ENCODE assay signal across 9 mouse cellular contexts in genomic region chr6:14898096-14898855, GRCm38 (mm10). TPM values are rescaled to one million over a fixed set of nuclear protein-coding genes. Genes with fewer than 3 reads are reported as not detected.
DNase-seq lines count a peak whose midpoint lies in the region; ATAC-seq and TF ChIP-seq lines count a peak whose summit lies in the region.
"Had no signal": no experiment of that assay in that cellular context is flagged by ENCODE, and none has a peak within 500 bp of the region (broad histone marks: within the 10 kb centered on the region; RNA-seq: fewer than 3 reads in every experiment).

No protein-coding gene starts in this region.

- peak overlapping the region; percentile 94 for H3K4me2 ChIP-seq in embryonic facial prominence, embryonic 13.5 days
- peak overlapping the region; percentile 83 for H3K4me2 ChIP-seq in lung, postnatal 0 days (replicated peaks; ENCODE audit: low read depth, low read length)

- no peak for ATAC-seq in embryonic facial prominence, embryonic 13.5 days (ENCODE audit: insufficient number of reproducible peaks, insufficient read depth, low FRiP score, low TSS enrichment, low read depth)
- ATAC-seq in lung, postnatal 0 days = no peak

- H3K27ac ChIP-seq in embryonic facial prominence, embryonic 13.5 days = no peak overlapping the region
- H3K27ac ChIP-seq in hindbrain, embryonic 10.5 days = peak overlapping the region; percentile 92
- H3K27ac ChIP-seq in lung, postnatal 0 days (ENCODE audit: low read length) = no peak overlapping the region
- no peak overlapping the region for H3K27ac ChIP-seq in layer of hippocampus, adult 2 months
- H3K27ac ChIP-seq: macrophage had no signal

- peaks cover 56% of the 10 kb centered on the region for H3K27me3 ChIP-seq in embryonic facial prominence, embryonic 13.5 days
- H3K27me3 ChIP-seq in hindbrain, embryonic 10.5 days (ENCODE audit: insufficient read depth, poor library complexity, severe bottlenecking) = peaks cover 10% of the 10 kb centered on the region
- no peaks in the 10 kb centered on the region for H3K27me3 ChIP-seq in lung, postnatal 0 days (replicated peaks; ENCODE audit: insufficient read depth, low read length)

- H3K9ac ChIP-seq in embryonic facial prominence, embryonic 13.5 days = peak overlapping the region; percentile 54; the same call in 1 of the 2 replicates
- no peak overlapping the region for H3K9ac ChIP-seq in lung, postnatal 0 days (replicated peaks; ENCODE audit: low read depth)

- H3K36me3 ChIP-seq in embryonic facial prominence, embryonic 13.5 days = no peaks in the 10 kb centered on the region
- no peaks in the 10 kb centered on the region for H3K36me3 ChIP-seq in hindbrain, embryonic 10.5 days
- H3K36me3 ChIP-seq in lung, postnatal 0 days (ENCODE audit: insufficient read depth, low read length) = no peaks in the 10 kb centered on the region

- H3K4me1 ChIP-seq in embryonic facial prominence, embryonic 13.5 days = peaks cover 23% of the 10 kb centered on the region
- H3K4me1 ChIP-seq in hindbrain, embryonic 10.5 days (replicated peaks) = peaks cover 49% of the 10 kb centered on the region
- peaks cover 6% of the 10 kb centered on the region; the same call in 1 of the 2 replicates for H3K4me1 ChIP-seq in lung, postnatal 0 days (ENCODE audit: insufficient read depth, low read depth, low read length)

- no peaks in the 10 kb centered on the region for H3K9me3 ChIP-seq in embryonic facial prominence, embryonic 13.5 days
- H3K9me3 ChIP-seq in hindbrain, embryonic 10.5 days = no peaks in the 10 kb centered on the region
- H3K9me3 ChIP-seq in lung, postnatal 0 days (ENCODE audit: low read length) = no peaks in the 10 kb centered on the region

- DNase-seq in layer of hippocampus, postnatal 10 days (ENCODE audit: low spot score in 2 of 2) = peak; percentile 8 to 34
- no peak for DNase-seq in layer of hippocampus, postnatal 14 days (ENCODE audit: low spot score in 2 of 2)
- peak; percentile 85 for DNase-seq in hindbrain, embryonic 10.5 days (ENCODE audit: low spot score)
- peak; percentile 24 for DNase-seq in lung, postnatal 0 days (ENCODE audit: low spot score)
- no peak for DNase-seq in layer of hippocampus, adult 2 months (ENCODE audit: low spot score in 2 of 2)
- no peak for DNase-seq in thymus, postnatal 14 days
- DNase-seq in urinary bladder, postnatal 25 days (ENCODE audit: low spot score) = no peak

- no peak for TF ChIP-seq CTCF in lung, postnatal 0 days (IDR thresholded peaks at IDR 0.05)
- TF ChIP-seq CTCF in layer of hippocampus, adult 2 months (conservative IDR thresholded peaks at IDR 0.05) = no peak

- WGBS in embryonic facial prominence, embryonic 13.5 days = 3% methylated on average over 31 of the region's 31 CpGs
- under 1% methylated on average over 31 of the region's 31 CpGs for WGBS in hindbrain, embryonic 10.5 days
- 14% methylated on average over 31 of the region's 31 CpGs for WGBS in lung, postnatal 0 days

- H3K4me3 ChIP-seq in embryonic facial prominence, embryonic 13.5 days = peak overlapping the region; percentile 34
- H3K4me3 ChIP-seq in hindbrain, embryonic 10.5 days = peak overlapping the region; percentile 78
- peak overlapping the region; percentile 18; the same call in 1 of the 2 replicates for H3K4me3 ChIP-seq in lung, postnatal 0 days (ENCODE audit: low read depth, low read length)
- H3K4me3 ChIP-seq in layer of hippocampus, adult 2 months = no peak overlapping the region

- TF ChIP-seq EP300 in lung, postnatal 0 days (IDR thresholded peaks at IDR 0.05) = no peak

RNA-seq across cellular contexts. Expression of gene Foxp2, which starts 2.9 kb away (rescaled TPM):
- 1 to 10 TPM; 2.9 to 5.9 TPM for total RNA-seq in layer of hippocampus, postnatal 10 days (2021)
- 1 to 10 TPM; 1.8 to 2.9 TPM for total RNA-seq in layer of hippocampus, postnatal 14 days (2021)
- 10.3 and 10.7 TPM in 2 replicates for polyA plus RNA-seq in embryonic facial prominence, embryonic 13.5 days (2015; fragmentation: Nextera tagmentation; extraction: Ambion mirVana)
- polyA plus RNA-seq in hindbrain, embryonic 10.5 days (2016; fragmentation: Nextera tagmentation; extraction: Ambion mirVana) = 25.3 and 31.1 TPM in 2 replicates
- 9.8 and 12.4 TPM in 2 replicates for polyA plus RNA-seq in lung, postnatal 0 days (2015; fragmentation: Nextera tagmentation; extraction: Ambion mirVana)
- 1 to 10 TPM; 1.8 to 2.1 TPM for total RNA-seq in layer of hippocampus, adult 2 months (2021)
- polyA plus RNA-seq: macrophage had no signal

Comparison
In these comparisons a context has a peak if more than half of its experiments do, and no peak if none do; other contexts are left out.
1. DNase-seq: peak in layer of hippocampus, postnatal 10 days (2 of 2), hindbrain, embryonic 10.5 days (single experiment) and lung, postnatal 0 days (single experiment); none in layer of hippocampus, postnatal 14 days (0 of 2), layer of hippocampus, adult 2 months (0 of 2), thymus, postnatal 14 days (single experiment) and urinary bladder, postnatal 25 days (single experiment).